Mouse (Mus musculus): Measurements from ENCODE around the gene Igsf11. TPM values are rescaled to one million over a fixed set of nuclear protein-coding genes. Genes with fewer than 3 reads are reported as not detected.

The Igsf11 gene
- polyA plus RNA-seq, 1 experiment from 2014 or later, result 5.5 TPM

DNA sequence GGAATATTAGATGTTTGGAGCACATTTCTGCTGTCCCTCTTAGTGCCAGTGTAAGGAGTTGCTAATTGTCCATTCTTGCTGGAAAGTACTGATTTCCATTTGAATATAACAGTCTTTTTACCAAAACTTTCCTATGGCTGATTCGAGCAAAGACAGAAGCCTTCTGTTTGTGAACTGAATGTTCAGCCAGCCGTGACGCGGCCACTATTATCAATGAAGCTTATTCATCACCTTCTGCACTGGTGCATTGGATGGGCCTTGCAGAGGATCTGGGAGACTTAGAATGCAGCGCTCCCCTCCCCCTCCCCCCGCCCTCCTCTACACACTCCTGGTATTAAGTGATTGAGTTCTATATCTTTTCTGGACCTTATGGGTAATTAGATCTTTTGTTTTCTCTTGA lies 48.8 kb downstream of the Igsf11 start:
- peak overlapping the region; percentile 78 for H3K27ac ChIP-seq (replicated peaks)
- no peak overlapping the region for H3K9ac ChIP-seq
- peaks cover 55% of the 10 kb centered on the region for H3K4me1 ChIP-seq (replicated peaks)
- ATAC-seq (ENCODE audit: low read depth), result peak; percentile 75
- 0 out of 2 replicates have a peak, but pooled peaks cover 4% of the 10 kb centered on the region for H3K9me3 ChIP-seq
- WGBS, result 18% methylated on average over 6 of the region's 6 CpGs
- no peaks in the 10 kb centered on the region for H3K27me3 ChIP-seq
- no peaks in the 10 kb centered on the region for H3K36me3 ChIP-seq
- H3K4me2 ChIP-seq, result no peak overlapping the region
- no peak overlapping the region for H3K4me3 ChIP-seq

DNA sequence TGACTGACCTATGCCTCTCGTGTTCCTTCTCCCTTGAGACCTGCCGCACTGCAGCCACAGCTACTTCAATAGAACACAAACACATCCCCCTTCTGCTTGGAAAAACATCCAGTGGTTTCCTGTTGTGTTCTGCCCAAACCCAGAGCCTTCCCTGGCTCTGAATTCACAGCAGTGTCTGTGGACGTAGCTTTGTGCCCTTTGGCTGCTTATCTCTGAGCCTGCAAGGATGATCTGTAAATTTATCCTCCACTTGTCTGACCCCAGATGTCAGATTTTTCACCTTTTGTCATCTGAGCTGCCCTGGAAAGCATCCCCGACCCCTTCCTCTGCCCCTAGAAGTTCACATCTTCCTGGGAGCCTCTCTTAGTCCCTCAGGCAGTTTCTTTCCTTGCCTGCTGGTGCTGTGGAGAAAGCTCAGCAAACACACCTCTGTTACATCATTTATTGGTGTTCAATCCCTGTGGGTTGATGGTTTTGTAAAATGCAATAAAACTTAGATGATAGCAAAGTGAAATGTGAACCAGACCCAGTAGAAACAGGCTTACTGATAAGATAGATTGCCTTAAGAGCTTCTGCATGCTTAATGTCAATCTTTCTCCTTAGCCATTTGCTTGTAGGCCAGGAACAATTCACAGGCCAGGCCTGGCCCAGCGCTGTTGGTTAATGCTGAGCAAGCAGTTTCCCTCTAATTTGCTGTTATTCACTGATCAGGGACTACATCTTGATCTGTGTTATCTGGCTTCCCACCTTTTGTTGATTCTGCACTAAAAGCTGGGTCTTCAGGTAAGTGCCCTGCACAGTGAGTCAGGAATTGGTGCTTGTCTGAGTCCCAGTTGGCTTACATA lies 51.5 kb downstream of the Igsf11 start:
- no peak for ATAC-seq (ENCODE audit: low read depth)
- Histone ChIP-seq H3K36me3 (no peaks in the 10 kb centered on the region), H3K27me3 (no peaks in the 10 kb centered on the region), H3K9ac (peak overlapping the region; percentile 31; the same call in 1 of the 2 replicates), H3K4me2 (no peak overlapping the region), H3K4me1 (replicated peaks) (peaks cover 69% of the 10 kb centered on the region), H3K27ac (replicated peaks) (peak overlapping the region; percentile 69), H3K4me3 (no peak overlapping the region), H3K9me3 (no peaks in the 10 kb centered on the region)
- 33% methylated on average over 5 of the region's 5 CpGs for WGBS

- no peak overlapping the region for H3K4me3 ChIP-seq
- no peak for ATAC-seq (ENCODE audit: low read depth)
- H3K4me2 ChIP-seq, result no peak overlapping the region
- no peaks in the 10 kb centered on the region for H3K27me3 ChIP-seq
- peak overlapping the region; percentile 69 for H3K27ac ChIP-seq (replicated peaks)
- WGBS, result 32% methylated on average over 7 of the region's 7 CpGs
- no peak overlapping the region for H3K9ac ChIP-seq
- no peaks in the 10 kb centered on the region for H3K36me3 ChIP-seq
- no peaks in the 10 kb centered on the region for H3K9me3 ChIP-seq
- H3K4me1 ChIP-seq (replicated peaks), result peaks cover 62% of the 10 kb centered on the region
Measured at GRCm38 (mm10) chr16:38945111-38945510, 52.6 kb downstream of the Igsf11 start.

- 26% methylated on average over 10 of the region's 10 CpGs for WGBS
- Histone ChIP-seq H3K36me3 (no peaks in the 10 kb centered on the region), H3K4me2 (no peak overlapping the region), H3K4me3 (no peak overlapping the region), H3K27me3 (no peaks in the 10 kb centered on the region), H3K27ac (replicated peaks) (peak overlapping the region; percentile 69), H3K9me3 (no peaks in the 10 kb centered on the region), H3K9ac (no peak overlapping the region), H3K4me1 (replicated peaks) (peaks cover 58% of the 10 kb centered on the region)
- ATAC-seq (ENCODE audit: low read depth), result peak; percentile 36; the same call in 1 of the 2 replicates
Measured at GRCm38 (mm10) chr16:38945581-38945981, 53.1 kb downstream of the Igsf11 start.

DNA sequence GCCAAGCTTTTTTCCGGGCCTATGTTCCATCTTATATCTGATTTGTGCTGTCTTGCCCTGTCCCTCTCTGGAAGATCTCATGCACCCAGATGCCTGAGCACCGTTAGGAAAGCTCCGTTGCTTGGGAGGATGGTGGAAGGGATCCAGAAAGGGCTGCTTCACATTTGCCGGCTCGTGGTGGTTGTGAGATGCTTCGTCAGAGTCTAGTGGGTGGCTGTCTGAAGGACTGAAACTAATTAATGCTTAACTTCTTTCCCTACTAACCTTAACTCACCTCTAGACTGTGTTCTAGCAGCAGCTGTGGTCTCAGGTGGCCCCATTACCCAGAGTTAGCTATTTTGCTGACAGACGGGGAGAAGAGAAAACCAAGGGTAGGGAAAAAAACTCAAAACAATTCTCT lies 54.0 kb downstream of the Igsf11 start:
- Histone ChIP-seq H3K4me1 (replicated peaks) (peaks cover 50% of the 10 kb centered on the region), H3K27ac (replicated peaks) (peak overlapping the region; percentile 69), H3K4me3 (no peak overlapping the region), H3K36me3 (no peaks in the 10 kb centered on the region), H3K27me3 (no peaks in the 10 kb centered on the region), H3K9ac (no peak overlapping the region), H3K4me2 (no peak overlapping the region), H3K9me3 (no peaks in the 10 kb centered on the region)
- 24% methylated on average over 7 of the region's 7 CpGs for WGBS
- ATAC-seq (ENCODE audit: low read depth), result no peak

GRCm38 (mm10) chr16:38947141-38947879 lies 54.8 kb downstream of the Igsf11 start:
- H3K4me1 ChIP-seq (replicated peaks), result peaks cover 50% of the 10 kb centered on the region
- H3K4me3 ChIP-seq, result no peak overlapping the region
- ATAC-seq (ENCODE audit: low read depth), result peak; percentile 76
- 33% methylated on average over 7 of the region's 7 CpGs for WGBS
- H3K27ac ChIP-seq (replicated peaks), result peak overlapping the region; percentile 69
- no peaks in the 10 kb centered on the region for H3K36me3 ChIP-seq
- no peak overlapping the region for H3K4me2 ChIP-seq
- H3K9ac ChIP-seq, result no peak overlapping the region
- H3K9me3 ChIP-seq, result no peaks in the 10 kb centered on the region
- H3K27me3 ChIP-seq, result no peaks in the 10 kb centered on the region

DNA sequence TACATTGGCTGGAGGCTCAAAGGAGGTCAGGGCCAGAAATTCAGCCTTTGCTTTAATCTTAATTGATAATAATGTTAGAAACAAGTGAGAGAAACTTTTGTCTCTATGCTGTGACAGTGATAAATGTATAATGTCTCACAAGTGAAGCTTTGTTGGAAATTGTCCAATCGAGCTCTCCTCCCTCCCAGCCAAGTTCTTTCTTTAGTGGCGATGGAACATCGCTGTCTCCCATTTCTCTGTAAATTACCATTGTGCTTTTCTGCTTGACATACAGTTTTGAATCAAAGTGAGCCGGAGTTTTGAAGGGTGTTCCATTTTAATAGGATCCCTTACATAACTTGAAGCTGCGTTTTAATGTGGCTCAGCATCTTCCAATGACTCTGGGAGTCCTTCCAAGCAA lies 56.0 kb downstream of the Igsf11 start:
- Histone ChIP-seq H3K27ac (replicated peaks) (peak overlapping the region; percentile 46; the same call in 1 of the 2 replicates), H3K9me3 (no peaks in the 10 kb centered on the region), H3K4me3 (no peak overlapping the region), H3K9ac (no peak overlapping the region), H3K4me2 (no peak overlapping the region), H3K4me1 (replicated peaks) (peaks cover 45% of the 10 kb centered on the region), H3K36me3 (no peaks in the 10 kb centered on the region), H3K27me3 (no peaks in the 10 kb centered on the region)
- WGBS, result 38% methylated on average over 5 of the region's 5 CpGs
- no peak for ATAC-seq (ENCODE audit: low read depth)

DNA sequence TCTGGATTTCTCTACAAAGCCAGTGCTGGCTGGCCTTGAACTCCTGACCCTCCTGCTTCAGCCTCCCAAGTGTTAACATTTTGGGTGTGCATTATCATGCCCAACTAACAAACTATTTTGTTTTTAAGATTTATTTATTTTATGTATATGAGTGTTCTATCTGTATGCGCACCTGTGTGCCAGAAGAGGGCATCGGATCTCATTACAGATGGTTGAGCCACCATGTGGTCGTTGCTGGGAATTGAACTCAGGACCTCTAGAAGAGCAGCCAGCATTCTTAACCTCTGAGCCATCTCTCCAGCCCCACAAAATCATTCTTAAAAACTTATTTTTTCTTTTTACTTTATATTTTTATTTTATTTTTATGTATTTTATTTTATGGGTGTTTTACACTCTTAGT lies 60.4 kb downstream of the Igsf11 start:
- 98% methylated on average over 3 of the region's 3 CpGs for WGBS
- Histone ChIP-seq H3K27ac (replicated peaks) (no peak overlapping the region), H3K9me3 (peaks cover 10% of the 10 kb centered on the region; the same call in 1 of the 2 replicates), H3K4me1 (replicated peaks) (peaks cover 12% of the 10 kb centered on the region; the same call in 1 of the 2 replicates), H3K9ac (no peak overlapping the region), H3K27me3 (no peaks in the 10 kb centered on the region), H3K36me3 (no peaks in the 10 kb centered on the region), H3K4me2 (no peak overlapping the region), H3K4me3 (no peak overlapping the region)
- no peak for ATAC-seq (ENCODE audit: low read depth)

- Histone ChIP-seq H3K4me3 (no peak overlapping the region), H3K27me3 (no peaks in the 10 kb centered on the region), H3K4me1 (replicated peaks) (peaks cover 16% of the 10 kb centered on the region; the same call in 1 of the 2 replicates), H3K9ac (no peak overlapping the region), H3K36me3 (no peaks in the 10 kb centered on the region), H3K27ac (replicated peaks) (no peak overlapping the region), H3K4me2 (no peak overlapping the region), H3K9me3 (peaks cover 10% of the 10 kb centered on the region; the same call in 1 of the 2 replicates)
- 63% methylated on average over 6 of the region's 6 CpGs for WGBS
- ATAC-seq (ENCODE audit: low read depth), result no peak
Measured at GRCm38 (mm10) chr16:38953821-38954220, 61.4 kb downstream of the Igsf11 start.

- peaks cover 10% of the 10 kb centered on the region; the same call in 1 of the 2 replicates for H3K9me3 ChIP-seq
- H3K4me2 ChIP-seq, result no peak overlapping the region
- no peak overlapping the region for H3K9ac ChIP-seq
- no peaks in the 10 kb centered on the region for H3K36me3 ChIP-seq
- ATAC-seq (ENCODE audit: low read depth), result peak; percentile 62; the same call in 1 of the 2 replicates
- no peak overlapping the region for H3K4me3 ChIP-seq
- peak overlapping the region; percentile 34; the same call in 1 of the 2 replicates for H3K27ac ChIP-seq (replicated peaks)
- 89% methylated on average over 16 of the region's 16 CpGs for WGBS
- H3K4me1 ChIP-seq (replicated peaks), result peaks cover 21% of the 10 kb centered on the region; the same call in 1 of the 2 replicates
- H3K27me3 ChIP-seq, result no peaks in the 10 kb centered on the region
Measured at GRCm38 (mm10) chr16:38954501-38955288, 62.2 kb downstream of the Igsf11 start.

GRCm38 (mm10) chr16:38955296-38955695 lies 62.8 kb downstream of the Igsf11 start:
- no peak overlapping the region for H3K4me2 ChIP-seq
- H3K9ac ChIP-seq, result no peak overlapping the region
- no peaks in the 10 kb centered on the region for H3K36me3 ChIP-seq
- peak; percentile 77 for ATAC-seq (ENCODE audit: low read depth)
- 0 out of 2 replicates have a peak overlapping the region, but pooled peaks have one; percentile 13 for H3K27ac ChIP-seq (replicated peaks)
- WGBS, result 74% methylated on average over 5 of the region's 5 CpGs
- peaks cover 21% of the 10 kb centered on the region; the same call in 1 of the 2 replicates for H3K4me1 ChIP-seq (replicated peaks)
- H3K4me3 ChIP-seq, result no peak overlapping the region
- peaks cover 10% of the 10 kb centered on the region; the same call in 1 of the 2 replicates for H3K9me3 ChIP-seq
- no peaks in the 10 kb centered on the region for H3K27me3 ChIP-seq

All from neural tube, embryonic 13.5 days (tissue).